Mouse (Mus musculus) midbrain, embryonic 11.5 days (tissue): Measurements from ENCODE around the gene Harbi1. TPM values are rescaled to one million over a fixed set of nuclear protein-coding genes. Genes with fewer than 3 reads are reported as not detected.

Source experiments
- polyA plus RNA-seq: library from polyadenylated mRNA; unstranded; fragments of >200 nt; fragmentation: Nextera tagmentation; extraction: Ambion mirVana; gene quantifications from 2 replicates; pipeline ENCODE4 v1.2.1, GENCODE M21; 2014

Gene Harbi1
- polyA plus RNA-seq, 1 experiment from 2014 or later: 18.0 TPM

Other genes starting within 250 kb of the Harbi1 start
- gene Ckap5, start 184.1 kb upstream of the Harbi1 start, polyA plus RNA-seq: 147 and 156 TPM in 2 replicates
- gene F2, start 74.4 kb upstream of the Harbi1 start, polyA plus RNA-seq: 0.07 TPM in 1 of 2 replicates, not detected in the other
- 6.3 and 7.5 TPM in 2 replicates for gene Zfp408, start 61.1 kb upstream of the Harbi1 start, polyA plus RNA-seq
- gene Arhgap1, start 61.0 kb upstream of the Harbi1 start, polyA plus RNA-seq: 69.7 and 75.8 TPM in 2 replicates
- gene Atg13, start 276 bp upstream of the Harbi1 start, polyA plus RNA-seq: 32.5 and 34.0 TPM in 2 replicates
- 17.9 and 19.1 TPM in 2 replicates for gene Ambra1, start 19.3 kb downstream of the Harbi1 start, polyA plus RNA-seq
- 0.26 and 0.37 TPM in 2 replicates for gene Chrm4, start 216.4 kb downstream of the Harbi1 start, polyA plus RNA-seq
- 926 and 968 TPM in 2 replicates for gene Mdk, start 221.4 kb downstream of the Harbi1 start, polyA plus RNA-seq
- gene Gm9821, start 234.9 kb downstream of the Harbi1 start, polyA plus RNA-seq: 0.25 TPM in 1 of 2 replicates, not detected in the other